In genomic region chr11:94485223-94485622, GRCm38 (mm10) we compare ENCODE assay signal across 12 mouse cellular contexts. TPM values are rescaled to one million over a fixed set of nuclear protein-coding genes. Genes with fewer than 3 reads are reported as not detected.
"Had no signal": no experiment of that assay in that cellular context is flagged by ENCODE, and none has a peak within 500 bp of the region (broad histone marks: within the 10 kb centered on the region; RNA-seq: fewer than 3 reads in every experiment).

No protein-coding gene starts in this region.

- DNase-seq: kidney, adult 2 months; kidney, postnatal 36 days; lung, adult 2 months; lung, postnatal 10 days; right cerebral cortex, postnatal 25 days had no signal

- H3K4me3 ChIP-seq: myocyte had no signal

- H3K9ac ChIP-seq: limb, embryonic 13.5 days; liver, embryonic 14.5 days had no signal

- H3K9me3 ChIP-seq: limb, embryonic 13.5 days; midbrain, embryonic 10.5 days had no signal

- H3K36me3 ChIP-seq: limb, embryonic 13.5 days; midbrain, embryonic 10.5 days had no signal

- H3K27ac ChIP-seq: kidney, postnatal 0 days; limb, embryonic 13.5 days; liver, embryonic 14.5 days; midbrain, embryonic 10.5 days had no signal

RNA-seq across cellular contexts. Expression of gene Spata20, which starts 0.8 kb away (rescaled TPM):
- polyA plus RNA-seq: kidney, postnatal 0 days; liver, adult 2 months; liver, embryonic 14.5 days; midbrain, embryonic 10.5 days; myocyte; small intestine, adult 2 months had no signal
